Mouse (Mus musculus): ENCODE measurements around the gene Tas1r2.

GRCm38 (mm10) chr4:139702914-139703313 is 49.6 kb downstream of the Tas1r2 start:
- TF ChIP-seq POLR2A (IDR thresholded peaks at IDR 0.05; ENCODE audit: borderline replicate concordance, low read depth, low read length), result no peak
- TF ChIP-seq CTCF (IDR thresholded peaks at IDR 0.05; ENCODE audit: low read depth, low read length), result no peak

All from bone marrow macrophage, adult 2 months (primary cell).